Mouse (Mus musculus) E14TG2a.4 (cell line): ENCODE measurements at regions not wholly inside any gene's neighbourhood (a gene's known extent, or its start where the extent isn't known, plus 50 kb on each side); places are given as distances from the start of the nearest gene placed in this dataset.
"Not testable (repeated sequence)": the region's sequence is repeated elsewhere in the genome, so short reads cannot be mapped to it uniquely, and the experiment has no call there.

Experiments used
- H3K27me3 ChIP-seq: 2 replicates; pipeline ENCODE4 v1.6.1; 2014; ENCODE audit warnings: low read length, control low read depth; ENCODE audit not compliant: insufficient read depth
- H3K36me3 ChIP-seq: 2 replicates; pipeline ENCODE4 v1.6.1; 2014; ENCODE audit warnings: low read length, control low read depth; ENCODE audit not compliant: insufficient read depth
- H3K4me1 ChIP-seq: replicated peaks from 2 replicates; pipeline ENCODE4 v1.6.1; 2014; ENCODE audit warnings: low read depth, low read length, control low read depth
- H3K4me3 ChIP-seq: replicated peaks from 2 replicates; pipeline ENCODE4 v1.5.1; 2014; ENCODE audit warnings: mild to moderate bottlenecking, low read length
- H3K9me3 ChIP-seq: 2 replicates; pipeline ENCODE4 v1.6.1; 2014; ENCODE audit warnings: low read length, control low read depth
- CTCF ChIP-seq: conservative IDR thresholded peaks from 2 replicates; pipeline ENCODE4 v1.5.1; 2014; ENCODE audit warnings: low read length
- NANOG ChIP-seq: IDR thresholded peaks from 2 replicates; pipeline ENCODE4 v1.6.1; 2014; ENCODE audit warnings: borderline replicate concordance, low read length, mixed read lengths
- POU5F1 ChIP-seq: IDR thresholded peaks from 2 replicates; pipeline ENCODE4 v1.6.1; 2014; ENCODE audit warnings: low read length, borderline replicate concordance

- TF ChIP-seq CTCF (no peak), POU5F1 (no peak), NANOG (no peak)
- H3K4me3 ChIP-seq = no peak overlapping the region
- H3K4me1 ChIP-seq = peaks cover 5% of the 10 kb centered on the region
- H3K36me3 ChIP-seq = no peaks in the 10 kb centered on the region
- H3K9me3 ChIP-seq = no peaks in the 10 kb centered on the region
- H3K27me3 ChIP-seq = no peaks in the 10 kb centered on the region
These were observed 1339.0 kb downstream of the Zfp704 start for GRCm38 (mm10) chr3:8270935-8271298.

- TF ChIP-seq NANOG = no peak
- no peak for TF ChIP-seq CTCF
- no peak for TF ChIP-seq POU5F1
- H3K27me3 ChIP-seq = no peaks in the 10 kb centered on the region
- no peaks in the 10 kb centered on the region for H3K36me3 ChIP-seq
- 0 out of 2 replicates have a peak, but pooled peaks cover 2% of the 10 kb centered on the region for H3K4me1 ChIP-seq
- peaks cover under 1% of the 10 kb centered on the region; the same call in 1 of the 2 replicates for H3K9me3 ChIP-seq
- H3K4me3 ChIP-seq = no peak overlapping the region
These were observed 1339.6 kb downstream of the Zfp704 start for GRCm38 (mm10) chr3:8270009-8270934.

GRCm38 (mm10) chr3:8265783-8266182 lies 1344.1 kb downstream of the Zfp704 start:
- Histone ChIP-seq H3K27me3 (no peaks in the 10 kb centered on the region), H3K4me3 (no peak overlapping the region), H3K9me3 (peaks cover 21% of the 10 kb centered on the region), H3K36me3 (no peaks in the 10 kb centered on the region), H3K4me1 (no peaks in the 10 kb centered on the region)
- TF ChIP-seq POU5F1 = no peak
- TF ChIP-seq NANOG = no peak
- TF ChIP-seq CTCF = no peak

- Histone ChIP-seq H3K36me3 (no peaks in the 10 kb centered on the region), H3K4me1 (no peaks in the 10 kb centered on the region), H3K9me3 (peaks cover 21% of the 10 kb centered on the region), H3K4me3 (no peak overlapping the region), H3K27me3 (no peaks in the 10 kb centered on the region)
- TF ChIP-seq POU5F1 (no peak), CTCF (no peak), NANOG (no peak)
These were observed 1345.4 kb downstream of the Zfp704 start for GRCm38 (mm10) chr3:8264366-8265033.

- H3K4me3 ChIP-seq = no peak overlapping the region
These were observed 1352.6 kb downstream of the Zfp704 start for GRCm38 (mm10) chr3:8257293-8257692.

GRCm38 (mm10) chr3:8252311-8252710 lies 1357.6 kb downstream of the Zfp704 start:
- no peak overlapping the region for H3K4me3 ChIP-seq
- H3K4me1 ChIP-seq = no peaks in the 10 kb centered on the region
- no peaks in the 10 kb centered on the region for H3K9me3 ChIP-seq
- TF ChIP-seq POU5F1 (no peak), NANOG (no peak), CTCF (no peak)
- no peaks in the 10 kb centered on the region for H3K27me3 ChIP-seq
- no peaks in the 10 kb centered on the region for H3K36me3 ChIP-seq

More at GRCm38 (mm10) chr3:8257293-8257692, 1352.6 kb downstream of the Zfp704 start:
- no peaks in the 10 kb centered on the region for H3K4me1 ChIP-seq
- no peaks in the 10 kb centered on the region for H3K27me3 ChIP-seq
- H3K36me3 ChIP-seq = no peaks in the 10 kb centered on the region
- H3K9me3 ChIP-seq = no peaks in the 10 kb centered on the region
- TF ChIP-seq POU5F1 (no peak), NANOG (no peak), CTCF (no peak)

GRCm38 (mm10) chr3:8248911-8249310 lies 1361.0 kb downstream of the Zfp704 start:
- TF ChIP-seq POU5F1 (no peak), CTCF (no peak), NANOG (no peak)
- H3K4me1 ChIP-seq = peaks cover 3% of the 10 kb centered on the region; the same call in 1 of the 2 replicates
- H3K4me3 ChIP-seq = no peak overlapping the region
- no peaks in the 10 kb centered on the region for H3K9me3 ChIP-seq
- no peaks in the 10 kb centered on the region for H3K36me3 ChIP-seq
- H3K27me3 ChIP-seq = no peaks in the 10 kb centered on the region

GRCm38 (mm10) chr3:8245822-8246221 lies 1364.1 kb downstream of the Zfp704 start:
- H3K9me3 ChIP-seq, H3K36me3 ChIP-seq, H3K4me1 ChIP-seq, H3K27me3 ChIP-seq, H3K4me3 ChIP-seq: not testable (repeated sequence)

GRCm38 (mm10) chr3:8245195-8245789 lies 1364.6 kb downstream of the Zfp704 start:
- not testable (repeated sequence) for H3K36me3 ChIP-seq, H3K27me3 ChIP-seq, H3K4me1 ChIP-seq, H3K4me3 ChIP-seq, H3K9me3 ChIP-seq

GRCm38 (mm10) chr3:8244526-8245194 lies 1365.2 kb downstream of the Zfp704 start:
- not testable (repeated sequence) for H3K9me3 ChIP-seq, H3K36me3 ChIP-seq, H3K4me3 ChIP-seq, H3K4me1 ChIP-seq, H3K27me3 ChIP-seq
